Mouse (Mus musculus): ENCODE results near the gene Clec5a.

Clec5a gene

DNA sequence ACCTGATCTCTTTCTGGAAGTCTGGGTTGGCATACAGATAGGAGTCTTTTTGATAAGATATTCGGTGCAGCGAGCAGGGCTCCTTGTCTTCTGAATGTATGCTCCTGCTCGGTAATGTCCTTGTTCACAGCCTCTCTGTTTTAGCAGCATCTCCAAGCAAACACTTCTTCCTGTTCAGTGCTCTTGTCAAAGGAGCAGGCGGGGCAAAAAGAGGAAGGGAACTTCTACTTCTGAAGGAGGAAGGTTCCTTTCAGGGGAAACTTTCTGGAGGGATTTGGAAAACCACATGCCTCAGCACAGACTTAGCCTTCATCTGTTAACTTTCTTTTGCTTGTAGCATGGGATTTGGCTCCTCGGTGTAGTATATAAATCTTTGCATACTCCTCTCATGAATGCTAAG lies at the start of gene Clec5a:
TSS of gene Clec5a (minus strand) at position 177 of the 400 bp plus-strand sequence.
- no peak for TF ChIP-seq GATA4 (IDR thresholded peaks at IDR 0.05; ENCODE audit: insufficient replicate concordance, low read length)

DNA sequence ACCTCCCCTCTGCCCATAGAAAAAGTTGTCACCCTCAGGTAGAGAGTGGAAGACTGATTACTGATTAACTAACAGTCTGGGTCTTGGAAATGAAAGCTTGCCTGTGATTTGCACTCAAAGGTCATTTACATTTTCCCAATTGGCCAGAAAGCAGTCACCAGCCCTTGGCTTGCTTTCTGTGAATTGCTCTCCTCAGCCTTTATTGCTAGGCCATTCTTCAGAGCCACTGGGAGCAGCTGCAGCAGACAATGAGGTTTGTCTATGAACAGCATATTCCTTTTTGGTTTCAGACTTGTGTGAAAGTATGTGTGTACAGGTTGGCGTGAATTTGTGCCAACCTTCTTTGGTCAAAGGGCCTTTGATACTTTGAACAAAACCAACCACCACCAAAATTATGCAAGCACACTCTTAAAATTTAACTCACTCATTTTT lies 49.0 kb upstream of the Clec5a start:
- no peak for TF ChIP-seq GATA4 (IDR thresholded peaks at IDR 0.05; ENCODE audit: insufficient replicate concordance, low read length)

DNA sequence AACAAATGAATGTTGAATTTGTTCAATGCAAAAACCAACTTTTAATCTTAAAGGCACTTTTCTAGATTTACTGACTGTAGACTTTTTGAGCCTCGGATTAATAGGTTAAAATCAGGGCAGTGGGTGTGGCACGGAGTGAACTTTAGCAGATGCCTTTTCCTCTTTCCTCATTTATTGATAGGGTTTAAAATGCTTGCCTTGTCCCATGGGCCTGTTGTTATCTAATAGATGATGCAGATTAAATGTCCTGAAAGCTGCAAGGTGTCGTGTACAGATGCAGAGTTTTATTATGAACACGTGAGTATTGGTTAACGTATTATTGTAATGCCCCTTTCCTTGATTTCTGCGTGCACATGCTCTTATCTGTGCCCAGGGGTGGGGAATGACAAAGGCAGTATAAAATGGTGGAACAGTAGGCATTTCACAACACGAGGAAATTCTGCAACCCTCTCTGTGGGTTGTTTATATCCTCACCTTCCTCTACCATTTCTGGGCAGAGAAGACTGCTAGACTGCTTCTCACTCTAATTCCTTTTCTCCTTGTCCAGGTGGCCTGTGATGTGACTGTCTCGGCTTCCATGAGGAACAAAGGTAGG lies 42.9 kb upstream of the Clec5a start, which contains the start of gene Mgam:
TSS of gene Mgam (plus strand) at position 426 of the 595 bp plus-strand sequence.
- TF ChIP-seq GATA4 (IDR thresholded peaks at IDR 0.05; ENCODE audit: insufficient replicate concordance, low read length) = no peak

DNA sequence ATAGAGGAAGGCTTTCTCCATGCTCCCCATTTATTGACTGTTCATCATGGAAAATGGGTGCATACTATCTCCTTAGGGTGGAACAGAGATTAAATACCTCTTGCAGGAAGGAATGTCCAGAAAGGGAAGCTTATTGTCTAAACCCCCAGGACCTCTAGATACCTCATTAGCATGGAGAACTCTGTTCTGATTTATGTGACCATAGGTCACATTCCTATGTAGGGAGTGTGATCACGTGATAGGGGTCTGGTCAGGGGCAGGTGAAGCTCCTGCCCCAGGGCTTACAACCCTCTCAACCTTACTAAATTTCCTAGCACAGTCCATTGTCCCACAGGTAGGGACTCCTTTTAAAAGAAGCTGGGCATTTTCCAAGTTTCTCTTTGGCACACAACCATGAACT lies 40.5 kb upstream of the Clec5a start:
- TF ChIP-seq GATA4 (IDR thresholded peaks at IDR 0.05; ENCODE audit: insufficient replicate concordance, low read length) = no peak

DNA sequence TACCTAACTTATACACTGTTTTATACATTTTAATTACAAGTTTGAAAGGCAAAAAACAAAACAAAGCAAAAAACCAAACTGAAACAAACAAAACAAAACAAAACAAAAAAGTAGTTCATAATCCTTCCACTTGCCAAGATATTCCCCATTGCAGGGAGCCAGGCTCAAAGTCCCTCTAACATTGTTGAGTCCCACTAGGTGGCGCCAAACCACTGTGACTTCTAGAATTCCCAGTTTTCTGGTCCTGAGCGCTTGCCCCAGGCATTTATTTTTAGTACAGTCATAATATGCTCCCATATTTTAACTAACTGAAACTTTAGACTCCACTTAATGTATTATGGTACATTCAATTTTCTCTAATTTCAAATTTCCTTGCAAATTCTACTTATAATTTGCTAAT lies 32.3 kb upstream of the Clec5a start:
- TF ChIP-seq GATA4 (IDR thresholded peaks at IDR 0.05; ENCODE audit: insufficient replicate concordance, low read length) = no peak

DNA sequence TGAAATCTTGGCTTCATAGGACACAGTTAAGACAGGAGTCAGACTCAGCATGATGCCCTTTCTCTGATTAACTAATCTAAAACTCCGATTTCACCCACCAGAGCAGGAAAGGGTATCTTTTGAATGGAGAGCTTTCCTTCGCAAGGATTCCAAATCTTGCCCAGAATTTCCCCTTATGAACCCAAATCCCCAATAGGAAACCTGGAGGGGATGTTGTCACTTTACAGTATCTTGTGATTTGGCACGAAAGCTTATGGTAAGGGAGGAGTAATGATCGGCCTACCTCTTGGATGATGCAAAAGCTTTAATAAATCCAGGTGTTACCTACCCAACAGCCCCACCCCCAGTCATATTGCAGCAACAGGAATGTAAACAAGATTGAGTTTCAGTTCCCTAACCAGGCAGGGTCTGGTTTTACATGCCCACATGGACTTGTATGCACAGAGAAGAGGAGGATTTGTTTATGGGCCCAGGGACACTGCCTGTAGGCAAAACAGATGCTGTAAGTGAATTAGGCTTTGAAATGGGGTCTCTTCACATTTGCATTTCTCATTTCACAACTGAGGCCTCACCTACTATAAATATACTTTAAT lies 27.7 kb upstream of the Clec5a start, which contains the start of gene Tas2r138:
TSS of gene Tas2r138 (minus strand) at position 51 of the 593 bp plus-strand sequence.
- no peak for TF ChIP-seq GATA4 (IDR thresholded peaks at IDR 0.05; ENCODE audit: insufficient replicate concordance, low read length)

DNA sequence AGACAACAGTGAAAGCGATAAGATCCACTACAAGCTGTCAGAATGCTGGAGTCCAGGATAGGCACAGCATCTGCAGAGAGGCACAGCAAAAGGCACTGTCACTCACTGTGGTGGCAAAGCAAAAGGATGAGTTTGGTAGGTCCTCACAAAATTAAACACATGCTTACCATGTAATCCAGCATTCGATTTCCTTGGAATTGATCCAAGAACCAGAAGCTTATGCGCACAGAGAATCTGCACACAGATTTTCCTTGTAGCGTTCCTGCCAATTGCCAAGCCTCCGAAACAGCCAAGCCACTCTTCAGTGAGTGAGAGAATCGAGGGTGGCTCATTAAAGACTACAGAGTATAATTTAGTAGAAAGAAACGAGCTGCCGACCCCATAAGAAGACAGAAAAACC lies 24.6 kb upstream of the Clec5a start:
- no peak for TF ChIP-seq GATA4 (IDR thresholded peaks at IDR 0.05; ENCODE audit: insufficient replicate concordance, low read length)

DNA sequence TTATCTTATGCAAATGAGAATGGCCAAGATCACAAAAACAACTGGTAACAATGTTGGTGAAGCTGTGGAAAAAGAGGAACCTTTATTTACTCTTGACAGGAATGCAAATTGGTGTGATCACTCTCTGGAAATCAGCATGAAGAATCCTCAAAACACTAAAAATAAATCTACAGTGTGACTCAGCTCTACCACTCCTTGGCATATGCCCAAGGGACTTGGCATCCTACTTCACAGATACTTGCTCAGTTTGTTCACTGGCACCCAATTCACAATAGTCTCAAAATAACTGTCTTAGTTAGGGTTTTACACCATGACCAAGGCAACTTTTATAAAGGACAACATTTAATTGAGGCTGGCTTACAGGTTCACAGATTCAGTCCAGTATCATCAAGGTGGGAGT lies 21.8 kb upstream of the Clec5a start:
- TF ChIP-seq GATA4 (IDR thresholded peaks at IDR 0.05; ENCODE audit: insufficient replicate concordance, low read length) = no peak

DNA sequence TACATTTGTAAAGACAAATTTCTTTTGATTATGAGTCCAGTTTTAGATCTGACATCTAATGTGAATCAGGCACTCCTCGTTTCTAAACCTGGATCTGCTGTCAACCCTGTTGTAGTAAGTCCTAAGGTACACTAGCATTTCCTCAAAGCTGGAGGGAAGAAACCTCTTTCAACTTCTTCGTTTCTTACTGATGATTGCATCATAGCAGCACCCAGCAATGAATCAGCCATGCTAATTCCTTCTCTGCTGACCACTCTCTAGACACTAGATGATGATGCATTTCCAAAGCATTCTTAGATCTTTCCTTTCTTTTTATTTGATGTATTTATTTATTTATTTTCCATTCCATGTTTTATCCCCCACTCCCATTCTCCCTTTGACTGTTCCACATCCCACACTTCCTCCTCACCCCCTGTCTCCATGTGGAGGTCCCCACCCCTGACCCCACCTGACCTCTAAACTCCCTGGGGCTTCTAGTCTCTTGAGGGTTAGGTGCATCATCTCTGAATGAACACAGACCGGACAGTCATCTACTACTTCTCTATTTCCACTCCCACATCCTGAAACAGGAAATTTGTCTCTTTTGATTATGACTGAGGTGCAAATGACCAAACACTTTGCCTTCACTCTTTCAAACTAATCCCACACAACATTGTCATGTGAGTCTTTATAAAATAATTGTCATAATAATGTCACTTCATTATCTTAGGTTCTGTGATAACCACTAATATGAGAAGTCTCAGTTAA lies 9.4 kb upstream of the Clec5a start:
- TF ChIP-seq GATA4 (IDR thresholded peaks at IDR 0.05; ENCODE audit: insufficient replicate concordance, low read length) = no peak

DNA sequence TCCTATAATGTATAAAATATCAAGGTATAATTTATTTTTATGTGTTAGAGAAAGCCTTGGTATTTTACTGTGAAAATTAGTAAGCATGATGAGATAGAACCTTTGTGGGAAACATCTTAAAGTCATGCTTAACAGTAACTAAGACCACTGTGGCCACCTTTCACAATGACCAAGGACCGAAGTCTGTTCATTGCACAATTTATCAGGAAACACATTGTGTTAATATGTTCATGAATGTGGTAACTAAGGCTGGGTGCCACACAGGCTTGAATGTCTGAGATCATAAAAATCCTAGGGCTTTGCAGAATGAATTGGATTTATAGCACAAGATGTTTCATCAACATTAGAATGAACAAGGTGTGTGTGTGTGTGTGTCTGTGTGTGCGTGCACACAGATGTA lies 2.7 kb upstream of the Clec5a start:
- no peak for TF ChIP-seq GATA4 (IDR thresholded peaks at IDR 0.05; ENCODE audit: insufficient replicate concordance, low read length)

DNA sequence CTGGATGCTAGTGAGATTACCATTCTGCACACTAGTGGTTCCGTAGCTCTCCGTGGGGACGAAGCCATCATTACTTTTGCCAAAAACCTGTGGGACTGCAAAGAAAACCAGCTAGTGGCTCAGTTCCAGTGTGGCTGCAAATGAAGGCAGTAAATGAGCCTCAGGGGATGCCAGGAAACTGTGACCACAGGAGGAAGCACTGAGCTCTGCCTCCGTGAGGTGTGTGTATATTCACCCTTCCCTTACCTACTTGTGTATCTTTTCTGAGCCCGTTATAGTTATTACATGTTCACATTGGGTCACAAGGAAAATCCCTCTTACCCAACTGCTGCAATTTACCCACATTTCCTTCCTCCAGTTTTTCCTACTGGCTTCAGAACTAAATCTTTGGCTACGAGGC lies 1.3 kb downstream of the Clec5a start:
- TF ChIP-seq GATA4 (IDR thresholded peaks at IDR 0.05; ENCODE audit: insufficient replicate concordance, low read length) = no peak

DNA sequence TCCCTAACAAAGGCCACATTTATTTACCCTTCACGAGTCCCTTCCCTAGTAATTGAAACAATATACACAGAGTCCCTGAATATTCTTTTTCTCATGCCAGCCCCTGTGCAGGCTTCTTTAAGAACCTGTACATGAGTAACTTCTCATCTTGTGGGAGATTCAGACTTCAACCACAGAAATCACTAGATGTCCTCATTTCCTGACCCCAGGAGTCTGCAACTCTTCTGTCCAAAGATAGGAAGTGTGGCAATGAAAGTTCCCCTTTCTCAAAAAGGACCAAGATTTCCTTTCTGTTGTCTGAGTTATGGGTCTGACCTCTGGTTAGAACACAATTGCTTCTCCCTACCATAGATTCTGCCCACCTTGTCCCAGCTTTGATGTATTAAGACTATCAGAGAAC lies 9.3 kb downstream of the Clec5a start:
- no peak for TF ChIP-seq GATA4 (IDR thresholded peaks at IDR 0.05; ENCODE audit: insufficient replicate concordance, low read length)

DNA sequence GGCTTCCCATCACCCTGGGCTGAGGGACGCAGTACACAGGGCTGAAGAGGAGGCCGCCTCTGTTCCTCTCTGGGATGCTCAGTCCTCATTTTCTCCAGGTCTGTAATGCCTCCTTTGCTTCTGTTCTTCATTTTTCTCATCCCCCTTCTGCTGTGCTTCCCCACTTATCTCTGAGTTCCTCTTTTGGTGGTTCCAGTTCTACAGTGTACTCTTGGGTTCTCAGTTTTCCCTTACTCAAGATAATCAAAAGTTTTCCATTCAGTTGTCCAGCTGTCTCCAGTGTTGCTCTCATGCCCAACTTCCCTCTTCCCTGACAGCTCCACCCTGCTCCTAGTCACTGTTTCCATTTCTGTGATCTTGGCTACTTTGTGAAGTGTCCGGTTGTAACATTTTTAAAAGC lies 12.0 kb downstream of the Clec5a start:
- TF ChIP-seq GATA4 (IDR thresholded peaks at IDR 0.05; ENCODE audit: insufficient replicate concordance, low read length) = no peak

DNA sequence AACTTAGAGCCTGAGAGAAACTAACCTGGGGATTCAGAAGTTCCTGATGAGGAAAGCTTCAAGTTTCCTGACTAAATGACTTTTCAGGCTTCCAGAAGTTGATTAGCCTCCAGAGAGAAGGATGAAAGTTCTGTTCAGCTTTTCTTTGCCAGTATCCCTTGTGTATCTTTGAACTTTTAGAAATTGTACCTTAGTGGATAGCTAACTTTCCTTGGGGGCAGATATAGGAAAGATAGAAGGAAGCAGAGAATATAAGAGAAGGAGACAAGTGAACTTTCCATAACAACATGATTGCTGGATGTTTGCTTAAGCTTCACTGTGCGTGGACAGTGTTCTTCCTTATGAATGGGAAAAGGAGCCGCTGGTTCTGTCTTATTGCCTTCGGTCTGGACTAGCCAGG lies 16.4 kb downstream of the Clec5a start, which contains the start of gene Olfr460:
TSS of gene Olfr460 (plus strand) at position 301 of the 400 bp plus-strand sequence.
- no peak for TF ChIP-seq GATA4 (IDR thresholded peaks at IDR 0.05; ENCODE audit: insufficient replicate concordance, low read length)

DNA sequence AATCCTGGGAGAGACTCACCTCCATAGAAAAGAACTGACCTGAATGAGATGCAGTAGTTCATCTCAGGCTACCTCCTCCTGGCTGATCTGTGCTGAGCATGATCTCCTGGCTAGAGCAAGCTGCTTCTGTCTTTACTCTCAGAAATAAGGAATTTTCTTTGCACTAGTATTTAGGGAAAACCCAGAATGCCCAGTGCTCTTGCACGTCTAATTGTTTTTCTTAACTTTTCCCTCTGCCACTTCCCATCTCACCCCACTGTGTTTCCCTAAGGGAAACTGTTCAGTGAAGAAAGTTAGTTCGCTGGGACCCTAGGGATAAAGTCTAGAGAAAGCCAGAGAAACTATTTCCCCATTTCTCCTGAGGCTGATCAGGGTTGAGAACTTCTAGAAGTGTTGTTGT lies 30.7 kb downstream of the Clec5a start, which contains the start of gene Olfr461:
TSS of gene Olfr461 (minus strand) at position 101 of the 400 bp plus-strand sequence.
- TF ChIP-seq GATA4 (IDR thresholded peaks at IDR 0.05; ENCODE audit: insufficient replicate concordance, low read length) = no peak

DNA sequence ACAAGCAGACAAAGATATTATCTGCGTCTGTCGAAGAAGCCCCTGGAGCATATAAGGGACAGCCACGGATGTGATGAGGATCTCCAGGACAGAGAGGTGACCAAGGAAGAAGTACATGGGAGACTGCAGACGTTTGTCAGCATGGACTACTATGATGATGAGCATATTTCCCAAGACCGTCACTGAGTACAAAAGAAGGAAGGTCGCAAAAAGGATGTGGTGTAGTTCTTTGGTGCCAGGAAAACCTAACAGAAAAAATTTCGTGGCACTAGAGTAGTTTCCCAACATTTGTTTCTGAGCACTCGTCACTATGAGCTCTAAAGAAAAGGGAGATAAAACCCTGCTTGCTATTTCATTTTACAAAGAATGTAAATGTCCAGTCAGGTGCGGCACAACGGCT lies 40.9 kb downstream of the Clec5a start:
- no peak for TF ChIP-seq GATA4 (IDR thresholded peaks at IDR 0.05; ENCODE audit: insufficient replicate concordance, low read length)

Measured in liver, adult (tissue).